Mouse (Mus musculus): ENCODE measurements at regions not wholly inside any gene's neighbourhood (a gene's known extent, or its start where the extent isn't known, plus 50 kb on each side); places are given as distances from the start of the nearest gene placed in this dataset.

DNA sequence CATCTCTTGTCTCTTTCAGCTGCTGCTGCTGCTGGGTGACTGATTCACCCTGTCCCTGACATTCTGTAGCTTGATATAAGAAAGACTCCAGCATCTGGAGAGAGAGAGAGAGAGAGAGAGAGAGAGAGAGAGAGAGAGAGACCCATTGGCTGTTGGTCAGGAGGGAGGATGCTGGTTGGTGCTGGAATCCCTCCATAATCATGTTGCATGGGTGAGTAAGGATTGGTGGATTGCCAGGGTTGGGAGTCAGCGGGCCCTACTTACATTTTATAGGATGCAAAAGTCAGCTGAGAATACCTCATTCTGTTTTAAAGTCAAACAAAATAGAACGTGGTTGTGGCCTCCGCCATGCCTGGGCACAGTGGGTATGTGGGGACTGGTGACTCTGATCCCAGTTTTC is 174.5 kb upstream of the Tut7 start:
- no peak for TF ChIP-seq GATA1 (IDR thresholded peaks at IDR 0.05; ENCODE audit: borderline replicate concordance, low read length)
- TF ChIP-seq FLI1 (IDR thresholded peaks at IDR 0.05; ENCODE audit: low read length): no peak
